Mouse (Mus musculus): ENCODE results near the gene Helb. TPM values are rescaled to one million over a fixed set of nuclear protein-coding genes. Genes with fewer than 3 reads are reported as not detected.

The Helb gene
- 9.1 TPM for polyA plus RNA-seq (2014; fragmentation: Illumina TruSeq; extraction: RNeasy Lipid Tissue Mini Kit (QIAGEN cat#74804))

DNA sequence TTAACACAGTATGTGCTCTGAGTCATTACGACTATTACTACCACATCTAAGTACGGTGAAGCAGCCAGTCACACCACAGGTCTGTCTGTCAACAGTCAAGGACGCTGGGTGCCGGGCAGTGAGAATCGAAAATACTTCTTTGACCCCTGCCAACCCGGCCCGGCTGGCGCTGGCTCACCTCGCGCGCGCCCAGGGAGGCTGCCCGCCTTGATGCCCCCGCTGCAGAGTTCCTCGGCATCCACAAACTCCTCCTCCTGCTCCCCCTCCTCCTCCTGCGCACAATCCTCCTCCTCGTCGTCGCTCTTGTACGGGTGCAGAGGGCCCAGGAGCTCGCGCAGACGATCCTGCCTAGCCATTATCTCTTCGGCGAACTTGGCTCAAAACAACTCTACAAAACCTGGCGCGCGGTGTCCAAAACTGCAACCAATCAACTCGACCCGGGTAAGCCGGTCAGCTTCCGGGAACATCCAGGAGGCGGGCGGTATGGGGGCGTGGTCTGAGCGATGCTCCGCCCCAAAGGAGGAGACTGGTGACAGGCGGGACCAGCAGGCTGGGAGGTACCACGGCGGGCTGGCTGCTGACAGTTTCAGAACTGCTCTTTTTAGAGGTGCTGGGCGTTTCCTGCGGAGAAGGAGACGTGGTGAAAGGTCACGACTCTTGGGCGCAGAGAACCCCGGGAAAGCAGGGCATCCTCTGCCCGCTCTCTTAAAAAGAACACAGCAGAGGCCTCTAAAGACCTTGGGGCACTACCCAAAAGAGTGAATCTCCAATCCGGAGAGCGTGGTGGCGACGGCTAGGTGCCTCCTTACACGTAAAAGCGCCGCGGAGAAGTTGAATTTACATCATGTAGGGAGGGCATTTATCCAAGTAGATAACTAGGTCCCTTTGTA lies at the start of gene Helb:
Gene Helb, minus strand, starts transcription at position 481 of the 890 bp plus-strand sequence.

Other genes starting within 250 kb of the Helb start
- gene Tmbim4, start 88.6 kb upstream of the Helb start, polyA plus RNA-seq (2014; fragmentation: Illumina TruSeq; extraction: RNeasy Lipid Tissue Mini Kit (QIAGEN cat#74804)), result 76.6 TPM
- gene Irak3, start 89.1 kb upstream of the Helb start, polyA plus RNA-seq (2014; fragmentation: Illumina TruSeq; extraction: RNeasy Lipid Tissue Mini Kit (QIAGEN cat#74804)), result 5.3 TPM
- gene Llph, start 114.1 kb upstream of the Helb start, polyA plus RNA-seq (2014; fragmentation: Illumina TruSeq; extraction: RNeasy Lipid Tissue Mini Kit (QIAGEN cat#74804)), result 17.6 TPM

Measured in ovary, adult 10 weeks (tissue).